Mouse (Mus musculus): ENCODE data around the gene Rcbtb2. TPM values are rescaled to one million over a fixed set of nuclear protein-coding genes. Genes with fewer than 3 reads are reported as not detected.

Gene Rcbtb2
- total RNA-seq (2014; rRNA removed; ENCODE audit: low replicate concordance): 57.5 and 68.5 TPM in 2 replicates
- 44.9 and 47.8 TPM in 2 replicates for polyA plus RNA-seq (2015; fragmentation: Nextera tagmentation; extraction: Ambion mirVana)

GRCm38 (mm10) chr14:73122923-73123278 lies at the start of gene Rcbtb2:
Gene Rcbtb2, plus strand, starts transcription at chr14:73123037.
- Histone ChIP-seq H3K9me3 (replicated peaks; ENCODE audit: control insufficient read depth, low read length) (no peaks in the 10 kb centered on the region), H3K36me3 (replicated peaks; ENCODE audit: control insufficient read depth, insufficient read depth, low read length) (no peaks in the 10 kb centered on the region), H3K27ac (ENCODE audit: low read depth) (peak within 1 kb of the TSS; percentile 43; the same call in 1 of the 2 replicates), H3K4me3 (ENCODE audit: low read depth, low read length) (no peak within 1 kb of the TSS), H3K4me2 (ENCODE audit: low read depth, low read length) (no peak within 1 kb of the TSS), H3K4me1 (ENCODE audit: control insufficient read depth, insufficient read depth) (no peaks in the 10 kb centered on the region), H3K27me3 (ENCODE audit: control insufficient read depth, insufficient read depth, low read length) (no peaks in the 10 kb centered on the region), H3K9ac (replicated peaks; ENCODE audit: low read depth, low read length) (no peak within 1 kb of the TSS)
- WGBS: 62% methylated on average over 4 of the region's 4 CpGs
- ATAC-seq (ENCODE audit: insufficient read depth, low read depth): no peak
- DNase-seq (ENCODE audit: low spot score): no peak
- TF ChIP-seq EP300 (IDR thresholded peaks at IDR 0.05; ENCODE audit: low read depth): no peak
- no peak for TF ChIP-seq CTCF (IDR thresholded peaks at IDR 0.05; ENCODE audit: low read depth)

GRCm38 (mm10) chr14:73083563-73083962 lies 39.3 kb upstream of the Rcbtb2 start:
- Histone ChIP-seq H3K36me3 (replicated peaks; ENCODE audit: control insufficient read depth, insufficient read depth, low read length) (no peaks in the 10 kb centered on the region), H3K27me3 (ENCODE audit: control insufficient read depth, insufficient read depth, low read length) (no peaks in the 10 kb centered on the region), H3K9me3 (replicated peaks; ENCODE audit: control insufficient read depth, low read length) (no peaks in the 10 kb centered on the region), H3K4me2 (ENCODE audit: low read depth, low read length) (no peak overlapping the region), H3K9ac (replicated peaks; ENCODE audit: low read depth, low read length) (no peak overlapping the region), H3K4me1 (ENCODE audit: control insufficient read depth, insufficient read depth) (no peaks in the 10 kb centered on the region), H3K4me3 (ENCODE audit: low read depth, low read length) (no peak overlapping the region), H3K27ac (ENCODE audit: low read depth) (no peak overlapping the region)
- TF ChIP-seq CTCF (IDR thresholded peaks at IDR 0.05; ENCODE audit: low read depth): no peak
- TF ChIP-seq EP300 (IDR thresholded peaks at IDR 0.05; ENCODE audit: low read depth): no peak
- DNase-seq (ENCODE audit: low spot score) (no peak), ATAC-seq (ENCODE audit: insufficient read depth, low read depth) (no peak)
- 71% methylated on average over 2 of the region's 2 CpGs for WGBS

DNA sequence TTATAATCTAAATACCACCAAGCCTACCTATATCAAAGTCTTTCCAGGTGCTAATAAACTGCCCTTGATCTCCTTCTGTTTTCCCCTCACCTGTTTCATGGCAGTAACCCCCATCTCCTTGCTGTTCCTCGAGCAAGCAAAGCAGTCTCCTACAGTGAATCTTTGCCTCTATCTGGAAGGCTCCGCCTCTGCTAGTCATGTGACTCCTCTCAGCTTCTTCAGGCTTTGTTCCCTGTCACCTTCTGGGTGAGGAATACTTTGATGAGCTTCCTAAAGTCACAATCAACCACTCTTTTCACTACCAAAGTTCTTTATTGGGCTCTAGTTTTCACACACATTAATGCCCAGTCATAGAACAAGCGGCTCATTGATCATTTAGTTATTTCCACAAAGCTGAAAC lies 36.4 kb upstream of the Rcbtb2 start:
- DNase-seq (ENCODE audit: low spot score): no peak
- ATAC-seq (ENCODE audit: insufficient read depth, low read depth): no peak
- TF ChIP-seq CTCF (IDR thresholded peaks at IDR 0.05; ENCODE audit: low read depth) (no peak), EP300 (IDR thresholded peaks at IDR 0.05; ENCODE audit: low read depth) (no peak)
- Histone ChIP-seq H3K27ac (ENCODE audit: low read depth) (no peak overlapping the region), H3K4me1 (ENCODE audit: control insufficient read depth, insufficient read depth) (no peaks in the 10 kb centered on the region), H3K4me2 (ENCODE audit: low read depth, low read length) (no peak overlapping the region), H3K9me3 (replicated peaks; ENCODE audit: control insufficient read depth, low read length) (no peaks in the 10 kb centered on the region), H3K4me3 (ENCODE audit: low read depth, low read length) (no peak overlapping the region), H3K27me3 (ENCODE audit: control insufficient read depth, insufficient read depth, low read length) (no peaks in the 10 kb centered on the region), H3K9ac (replicated peaks; ENCODE audit: low read depth, low read length) (no peak overlapping the region), H3K36me3 (replicated peaks; ENCODE audit: control insufficient read depth, insufficient read depth, low read length) (no peaks in the 10 kb centered on the region)
- WGBS: 53% methylated on average over 3 of the region's 3 CpGs

GRCm38 (mm10) chr14:73087247-73087646 lies 35.6 kb upstream of the Rcbtb2 start:
- no peak overlapping the region for H3K9ac ChIP-seq (replicated peaks; ENCODE audit: low read depth, low read length)
- DNase-seq (ENCODE audit: low spot score) (no peak), ATAC-seq (ENCODE audit: insufficient read depth, low read depth) (no peak)
- TF ChIP-seq EP300 (IDR thresholded peaks at IDR 0.05; ENCODE audit: low read depth): no peak
- no peak for TF ChIP-seq CTCF (IDR thresholded peaks at IDR 0.05; ENCODE audit: low read depth)
- WGBS: 74% methylated on average over 5 of the region's 5 CpGs
- no peaks in the 10 kb centered on the region for H3K27me3 ChIP-seq (ENCODE audit: control insufficient read depth, insufficient read depth, low read length)
- H3K4me2 ChIP-seq (ENCODE audit: low read depth, low read length): no peak overlapping the region
- no peak overlapping the region for H3K4me3 ChIP-seq (ENCODE audit: low read depth, low read length)
- H3K27ac ChIP-seq (ENCODE audit: low read depth): no peak overlapping the region
- H3K9me3 ChIP-seq (replicated peaks; ENCODE audit: control insufficient read depth, low read length): no peaks in the 10 kb centered on the region
- H3K4me1 ChIP-seq (ENCODE audit: control insufficient read depth, insufficient read depth): no peaks in the 10 kb centered on the region
- H3K36me3 ChIP-seq (replicated peaks; ENCODE audit: control insufficient read depth, insufficient read depth, low read length): no peaks in the 10 kb centered on the region

GRCm38 (mm10) chr14:73087746-73088145 lies 35.1 kb upstream of the Rcbtb2 start:
- Histone ChIP-seq H3K9me3 (replicated peaks; ENCODE audit: control insufficient read depth, low read length) (no peaks in the 10 kb centered on the region), H3K4me1 (ENCODE audit: control insufficient read depth, insufficient read depth) (no peaks in the 10 kb centered on the region), H3K36me3 (replicated peaks; ENCODE audit: control insufficient read depth, insufficient read depth, low read length) (no peaks in the 10 kb centered on the region), H3K4me3 (ENCODE audit: low read depth, low read length) (no peak overlapping the region), H3K27me3 (ENCODE audit: control insufficient read depth, insufficient read depth, low read length) (no peaks in the 10 kb centered on the region), H3K4me2 (ENCODE audit: low read depth, low read length) (no peak overlapping the region), H3K27ac (ENCODE audit: low read depth) (no peak overlapping the region), H3K9ac (replicated peaks; ENCODE audit: low read depth, low read length) (no peak overlapping the region)
- TF ChIP-seq CTCF (IDR thresholded peaks at IDR 0.05; ENCODE audit: low read depth): no peak
- no peak for TF ChIP-seq EP300 (IDR thresholded peaks at IDR 0.05; ENCODE audit: low read depth)
- ATAC-seq (ENCODE audit: insufficient read depth, low read depth): no peak
- no peak for DNase-seq (ENCODE audit: low spot score)
- 73% methylated on average over 5 of the region's 5 CpGs for WGBS

GRCm38 (mm10) chr14:73088224-73088623 lies 34.6 kb upstream of the Rcbtb2 start:
- Histone ChIP-seq H3K27ac (ENCODE audit: low read depth) (no peak overlapping the region), H3K9me3 (replicated peaks; ENCODE audit: control insufficient read depth, low read length) (no peaks in the 10 kb centered on the region), H3K36me3 (replicated peaks; ENCODE audit: control insufficient read depth, insufficient read depth, low read length) (no peaks in the 10 kb centered on the region), H3K9ac (replicated peaks; ENCODE audit: low read depth, low read length) (no peak overlapping the region), H3K4me3 (ENCODE audit: low read depth, low read length) (no peak overlapping the region), H3K27me3 (ENCODE audit: control insufficient read depth, insufficient read depth, low read length) (no peaks in the 10 kb centered on the region), H3K4me1 (ENCODE audit: control insufficient read depth, insufficient read depth) (no peaks in the 10 kb centered on the region), H3K4me2 (ENCODE audit: low read depth, low read length) (no peak overlapping the region)
- ATAC-seq (ENCODE audit: insufficient read depth, low read depth) (no peak), DNase-seq (ENCODE audit: low spot score) (no peak)
- no peak for TF ChIP-seq CTCF (IDR thresholded peaks at IDR 0.05; ENCODE audit: low read depth)
- no peak for TF ChIP-seq EP300 (IDR thresholded peaks at IDR 0.05; ENCODE audit: low read depth)
- WGBS: 68% methylated on average over 1 of the region's 1 CpGs

Measured in heart, postnatal 0 days (tissue).